Mouse (Mus musculus) frontal cortex, postnatal 36 days (tissue): Measurements from ENCODE around the gene Nav2.

Experiments used
- DNase-seq, 2 experiments: peaks; one replicate each; pipeline ENCODE4 v3.0.0; 2022; ENCODE audit warnings: low spot score in 2 of 2

Nav2 gene

DNA sequence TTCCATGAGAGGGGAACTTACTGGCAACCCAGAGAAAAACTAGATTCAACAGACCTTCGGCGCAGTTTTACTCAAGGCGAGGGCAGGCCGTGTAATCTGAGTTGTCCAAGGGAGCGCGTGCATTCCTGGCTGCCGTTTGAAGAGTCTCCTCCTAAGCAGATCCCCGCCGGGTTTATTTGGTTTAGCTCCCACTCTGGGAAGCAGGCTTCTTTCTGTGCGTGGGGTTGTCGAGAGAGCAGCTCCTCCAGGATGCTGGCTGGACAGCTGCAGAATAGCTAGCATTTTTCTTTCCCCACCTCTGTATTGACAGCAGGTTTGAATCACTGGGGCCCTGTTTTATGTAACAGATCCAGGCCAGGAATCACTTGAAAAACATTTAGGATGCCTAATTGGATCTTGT, 529.4 kb downstream of the Nav2 start:
- peak; percentile 59 to 68 for DNase-seq

DNA sequence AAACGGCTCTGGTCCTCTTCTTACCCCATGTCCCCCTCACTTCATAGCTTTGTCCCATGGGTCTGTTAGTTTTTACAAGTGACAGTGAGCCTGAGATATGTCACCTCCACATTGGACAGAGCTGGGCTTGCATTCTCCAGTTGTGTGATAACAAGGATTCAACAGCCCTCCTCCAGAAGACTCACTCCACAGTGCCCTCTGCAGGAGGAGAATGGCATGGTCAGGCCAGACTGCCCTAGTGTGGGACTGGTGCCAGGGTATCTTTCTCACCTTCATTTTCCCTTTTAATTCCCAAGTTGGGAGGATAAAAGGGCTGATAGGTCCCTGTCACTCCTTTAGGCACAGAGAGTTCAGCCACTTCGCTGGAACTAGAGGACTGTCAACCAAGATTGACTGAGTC, 530.6 kb downstream of the Nav2 start:
- DNase-seq, result no peak

DNA sequence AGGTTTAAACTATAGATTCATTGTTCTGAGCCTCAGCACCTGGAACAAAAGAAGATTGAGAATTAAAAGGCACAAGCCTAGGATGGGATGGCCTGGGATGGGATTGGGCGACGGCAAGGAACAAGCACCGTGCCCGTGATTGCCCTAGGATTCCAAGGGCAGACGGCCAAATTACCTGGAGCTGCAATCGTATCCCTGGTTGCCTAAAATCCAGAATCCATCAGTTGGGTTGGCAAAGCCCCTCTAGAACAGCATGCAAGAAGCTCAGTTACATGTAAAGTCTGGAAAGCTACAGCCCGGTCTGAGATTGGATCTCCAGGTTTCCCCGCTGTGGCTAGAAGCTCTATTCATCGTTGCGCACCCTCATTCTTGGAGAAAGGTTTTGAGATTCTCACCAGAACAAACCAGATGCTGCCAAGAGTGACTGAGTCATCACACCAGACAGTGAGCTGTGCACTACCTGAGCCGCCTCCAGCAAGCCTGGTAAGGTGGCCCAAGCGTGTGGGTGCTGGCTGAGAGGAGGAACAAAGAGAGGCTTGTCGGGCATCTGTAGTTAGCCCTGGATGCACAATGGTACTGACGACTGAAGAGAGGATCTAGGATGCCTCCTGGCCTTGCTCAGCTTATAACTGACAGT, 531.9 kb downstream of the Nav2 start:
- peak; percentile 61 to 62 for DNase-seq

DNA sequence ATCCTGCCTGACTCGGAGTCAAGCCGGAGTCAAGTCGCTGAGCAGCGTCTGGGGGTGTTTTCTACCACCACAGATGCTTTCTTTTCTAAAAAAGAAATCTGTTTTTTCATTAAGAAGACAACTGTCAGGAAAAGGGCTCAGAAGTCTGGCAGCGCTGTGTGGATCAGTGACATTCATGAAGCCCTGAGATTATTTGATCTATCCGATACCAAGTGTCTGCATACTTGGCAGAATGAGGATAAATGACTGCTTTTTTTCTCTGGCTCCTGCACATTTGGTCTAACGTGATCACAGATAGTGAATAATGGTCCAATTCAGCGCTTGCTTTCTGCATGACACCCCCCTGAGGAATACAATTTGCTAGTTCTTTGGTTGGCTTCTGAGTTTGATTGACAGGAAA, 533.7 kb downstream of the Nav2 start:
- no peak for DNase-seq

DNA sequence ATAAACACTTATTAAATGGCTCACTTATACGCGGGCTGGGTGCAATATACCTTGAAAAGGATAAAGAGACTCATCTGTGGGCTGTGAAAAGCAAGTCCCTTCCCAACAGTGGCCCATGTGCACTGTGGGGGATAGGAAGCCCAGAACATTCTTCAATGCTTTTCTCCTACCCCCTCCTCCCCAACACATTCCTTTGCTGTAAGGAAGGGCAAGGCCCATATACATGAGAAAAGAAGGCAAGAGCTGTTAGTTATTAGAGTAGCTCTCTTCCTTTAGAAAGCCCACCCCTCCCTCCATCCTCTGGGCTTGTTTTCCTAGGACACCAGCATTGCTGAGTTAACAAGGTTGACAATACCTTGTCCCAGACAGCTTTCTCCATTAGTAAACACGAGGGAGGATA, 540.1 kb downstream of the Nav2 start:
- DNase-seq, result no peak

DNA sequence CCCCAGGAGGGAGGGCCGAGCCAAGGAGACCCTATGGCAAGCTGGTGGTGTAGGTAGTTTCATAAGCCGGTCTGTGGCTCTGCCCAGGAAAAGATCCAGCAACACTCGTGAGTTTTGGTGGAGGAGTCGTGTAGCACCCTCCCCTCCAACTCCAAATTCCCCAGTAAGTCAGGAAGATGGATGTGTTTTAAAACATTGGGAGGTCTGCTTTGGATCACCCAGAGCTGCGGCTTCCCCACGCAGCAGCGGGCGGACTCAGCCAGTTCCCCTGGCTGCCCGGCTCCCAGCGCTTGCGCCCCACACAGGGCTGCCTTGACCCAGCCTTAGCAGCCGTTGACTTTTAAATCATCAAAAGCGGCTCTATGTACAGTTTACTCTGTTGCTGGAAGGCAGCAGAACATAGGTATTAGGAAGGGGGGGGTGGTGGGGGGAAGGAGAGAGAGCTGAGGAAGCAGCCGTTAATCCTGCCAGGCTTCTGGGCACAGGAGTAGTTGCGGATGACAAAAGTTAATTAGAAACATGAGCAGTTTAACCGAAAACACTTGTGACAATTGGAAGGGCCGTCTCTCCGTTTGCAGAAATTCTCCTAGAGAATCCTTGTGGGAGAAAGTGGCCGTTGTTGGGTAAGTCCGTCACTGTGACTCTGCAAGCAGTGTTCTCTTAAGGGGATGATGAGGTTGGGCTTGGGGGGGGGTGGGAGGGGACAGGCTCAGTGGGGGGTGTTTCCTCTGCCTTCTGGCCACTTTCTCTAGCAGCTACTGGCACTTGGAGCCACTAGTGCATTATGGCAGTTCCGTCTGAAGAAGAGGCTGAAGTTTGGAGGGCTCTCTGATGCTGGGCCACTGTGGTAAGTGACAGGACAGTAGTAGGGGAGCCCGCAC, 542.0 kb downstream of the Nav2 start:
- no peak for DNase-seq

DNA sequence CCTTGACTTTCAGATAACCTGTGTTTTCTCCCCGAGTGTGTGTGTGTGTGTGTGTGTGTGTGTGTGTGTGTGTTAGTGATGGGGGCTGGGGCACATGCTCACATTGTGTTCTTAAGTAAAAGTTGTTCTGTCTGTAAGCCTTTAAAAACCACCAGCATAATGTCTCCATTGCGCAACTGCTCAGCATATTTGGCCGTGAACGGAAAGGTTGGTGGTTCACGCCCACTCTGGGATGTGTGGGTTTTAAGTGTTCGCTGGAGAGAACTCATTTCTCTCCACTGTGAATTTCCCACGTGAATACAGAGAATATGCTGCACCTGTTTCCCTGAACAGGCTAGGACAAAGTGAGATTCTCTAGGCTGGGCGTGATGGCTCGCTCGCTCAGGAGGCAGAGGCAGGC, 542.7 kb downstream of the Nav2 start:
- DNase-seq, result peak; percentile 55 to 70

DNA sequence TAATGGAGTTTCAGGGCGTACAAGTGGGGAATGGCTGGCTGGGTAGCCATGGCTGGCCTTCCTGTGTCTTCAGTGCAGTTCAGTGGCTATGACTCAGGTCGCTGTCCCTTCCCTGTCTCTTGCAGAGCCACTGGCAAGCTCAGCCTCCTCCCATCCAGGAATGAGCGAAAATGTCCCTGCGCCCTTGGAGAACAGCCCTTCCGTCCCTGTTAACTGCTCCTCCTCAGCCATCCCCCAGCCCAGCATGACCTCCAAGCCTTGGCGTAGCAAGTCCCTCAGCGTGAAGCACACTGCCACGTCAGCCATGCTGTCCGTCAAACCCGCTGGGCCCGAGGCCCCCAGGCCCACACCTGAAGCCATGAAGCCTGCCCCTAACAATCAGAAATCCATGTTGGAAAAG, 543.8 kb downstream of the Nav2 start:
- no peak for DNase-seq

DNA sequence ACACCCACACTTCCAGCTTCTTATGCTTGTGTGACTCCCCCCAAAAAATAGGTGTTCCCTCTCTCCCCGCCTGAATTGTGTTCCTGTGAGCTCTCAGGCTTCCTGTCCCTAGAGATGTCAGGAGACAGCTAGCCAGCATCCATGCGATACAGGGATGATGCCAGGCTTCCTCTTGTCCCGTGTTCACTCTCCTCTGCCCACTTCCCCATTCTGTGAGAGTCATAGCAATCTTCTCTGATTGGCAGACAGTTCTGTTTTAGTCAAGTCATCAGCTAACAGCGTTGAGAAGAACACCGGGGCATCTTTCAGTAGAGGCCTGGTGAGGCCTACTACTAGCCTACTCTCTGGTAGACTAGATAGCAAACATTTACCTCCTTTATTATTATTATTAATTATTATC, 546.1 kb downstream of the Nav2 start:
- DNase-seq, result no peak

DNA sequence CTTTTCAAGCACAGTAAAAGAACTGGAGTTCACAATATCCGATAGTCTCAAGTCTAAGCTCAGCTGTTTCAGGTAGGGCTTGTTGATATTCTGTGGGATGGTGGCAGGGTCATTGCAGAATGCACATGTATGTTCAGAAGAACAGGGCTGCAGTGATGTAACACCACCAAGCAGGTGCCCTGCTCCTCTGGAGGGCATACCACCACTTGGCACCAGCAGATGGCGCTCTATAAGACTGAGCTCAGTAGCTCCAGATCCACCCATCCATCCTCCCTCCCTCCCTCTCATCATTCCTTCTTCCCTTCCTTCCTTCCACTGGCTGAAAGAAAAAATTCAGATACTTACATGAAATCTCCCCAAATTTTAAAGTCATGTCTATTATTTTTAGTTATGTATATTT, 547.6 kb downstream of the Nav2 start:
- DNase-seq, result peak in 1 of 2 experiments; percentile 63

DNA sequence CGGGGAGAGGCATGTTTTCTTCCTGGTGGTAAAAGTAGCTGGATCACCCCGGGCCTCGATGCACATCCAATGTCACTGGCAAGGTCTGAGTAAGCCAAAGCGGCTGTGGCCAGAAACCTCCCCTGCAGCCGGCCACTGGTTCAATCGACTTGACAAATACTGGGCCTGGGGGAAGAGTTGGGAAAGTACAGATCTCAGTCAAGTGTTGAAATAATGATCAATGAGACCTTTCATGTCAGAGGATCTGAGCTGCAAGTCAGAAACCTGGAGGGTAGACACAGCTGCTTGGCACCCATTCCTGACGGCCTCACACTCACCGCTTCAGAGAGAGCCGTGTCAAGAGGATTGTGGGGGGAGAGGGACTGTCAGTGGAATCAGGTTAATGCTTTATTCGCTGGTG, 548.9 kb downstream of the Nav2 start:
- no peak for DNase-seq

DNA sequence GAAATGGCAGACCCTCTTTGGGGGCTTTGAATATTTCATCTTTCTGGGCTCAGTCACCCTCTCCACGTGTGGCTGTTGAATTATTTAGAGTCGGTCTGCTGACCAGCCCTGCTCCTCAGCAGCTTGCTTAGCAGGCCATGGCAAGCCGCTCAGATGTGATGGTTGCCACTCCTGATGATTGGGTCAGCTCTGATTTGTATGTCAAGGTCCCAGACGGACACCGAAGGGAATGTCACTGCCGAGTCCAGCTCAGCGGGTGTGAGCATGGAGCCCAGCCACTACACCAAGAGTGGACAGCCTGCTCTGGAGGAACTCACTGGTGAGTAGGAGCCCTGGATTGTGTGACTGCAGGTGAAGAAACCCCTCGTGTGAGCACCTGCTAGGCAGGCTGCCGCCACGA, 549.4 kb downstream of the Nav2 start:
- no peak for DNase-seq

DNA sequence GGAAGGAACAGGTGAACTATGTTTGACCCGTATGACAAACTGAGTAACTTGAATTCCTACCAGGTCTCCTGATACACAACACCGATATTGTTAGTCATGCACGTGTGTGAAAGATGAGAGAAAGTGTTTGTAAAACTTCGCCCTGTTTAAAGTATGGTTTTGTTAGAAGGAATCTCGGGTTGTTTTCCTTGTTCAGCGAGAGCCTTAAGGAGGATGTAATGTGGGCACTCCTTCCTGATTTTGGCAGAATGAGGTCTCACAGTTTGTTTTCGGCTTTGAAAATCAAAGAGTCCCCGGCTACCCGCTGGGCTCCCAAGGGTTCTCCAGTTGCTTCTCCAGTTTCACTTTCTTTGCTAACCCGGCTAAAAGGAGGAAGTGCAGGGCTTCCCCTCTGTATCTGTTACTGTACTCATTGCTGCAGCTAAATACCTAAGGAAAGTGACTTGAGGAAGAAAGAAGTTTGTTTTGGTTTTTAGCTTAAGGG, 553.9 kb downstream of the Nav2 start:
- no peak for DNase-seq

DNA sequence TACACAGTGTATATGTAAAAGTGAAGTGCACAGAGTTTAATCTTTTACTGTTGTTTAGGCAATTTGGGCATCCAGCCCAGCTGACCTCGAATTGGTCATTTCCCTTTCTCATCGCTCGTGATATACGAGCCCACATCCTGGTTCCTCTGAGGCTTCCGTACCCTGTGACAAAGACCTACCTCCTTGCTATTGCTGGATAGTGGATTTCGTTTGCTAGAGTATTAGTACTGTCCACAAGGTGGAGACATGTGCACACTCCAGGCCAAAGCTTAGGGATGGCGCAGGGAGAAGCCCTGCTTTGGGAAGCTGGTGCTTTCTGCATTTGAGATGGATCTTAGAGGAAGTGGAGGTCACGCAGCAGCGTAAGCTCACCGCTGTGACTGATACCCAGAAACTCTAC, 559.3 kb downstream of the Nav2 start:
- DNase-seq, result peak in 1 of 2 experiments; percentile 65

DNA sequence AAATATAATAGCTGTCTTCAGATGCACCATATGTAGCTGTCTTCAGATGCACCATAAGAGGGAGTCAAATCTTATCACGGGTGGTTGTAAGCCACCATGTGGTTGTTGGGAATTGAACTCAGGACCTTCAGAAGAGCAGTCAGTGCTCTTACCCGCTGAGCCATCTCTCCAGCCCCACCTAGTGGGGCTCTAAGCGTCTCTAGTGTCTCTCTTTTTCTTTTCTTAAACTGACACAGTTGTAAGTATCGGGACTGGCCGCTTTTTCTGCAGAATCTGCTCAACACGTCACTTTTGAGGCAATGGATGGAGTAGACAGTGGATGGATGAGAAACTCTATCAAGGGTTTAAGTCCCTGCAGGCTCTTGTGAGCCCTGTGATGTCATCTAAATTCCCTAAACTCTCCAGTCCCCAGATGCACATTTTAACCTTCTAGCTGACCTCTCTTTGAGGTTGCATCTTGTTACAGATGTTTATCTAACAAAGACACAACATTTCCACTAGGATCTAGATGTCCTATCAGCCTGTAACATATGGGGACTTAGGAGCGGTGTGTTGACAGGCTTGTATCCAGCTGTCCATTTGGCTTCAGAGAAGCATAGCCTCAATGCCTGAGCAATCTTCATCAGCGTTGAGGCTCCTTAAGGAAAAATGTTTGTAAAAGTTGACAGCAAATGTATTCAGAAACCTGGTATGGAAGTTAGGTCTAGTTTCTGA, 560.1 kb downstream of the Nav2 start:
- DNase-seq, result no peak

DNA sequence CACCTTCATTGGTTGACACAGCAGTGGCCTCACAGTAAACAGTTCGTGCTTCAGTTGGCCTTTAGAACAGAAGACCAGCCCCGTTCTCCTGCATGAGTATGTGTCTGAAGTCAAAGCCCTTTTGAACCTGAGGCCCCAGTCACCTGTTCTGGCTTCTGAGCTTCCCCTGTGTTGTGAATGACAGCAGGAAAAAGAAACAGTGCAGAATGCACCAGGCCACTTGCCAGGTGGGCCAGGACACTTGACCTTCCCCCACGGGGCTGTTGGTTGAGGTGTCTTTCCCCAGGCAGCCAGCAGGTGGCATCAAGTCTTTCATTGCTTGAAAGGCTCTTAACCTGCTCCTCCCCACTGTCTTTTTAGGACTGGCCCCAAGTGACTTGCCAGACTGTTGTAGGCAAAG, 562.8 kb downstream of the Nav2 start:
- no peak for DNase-seq

DNA sequence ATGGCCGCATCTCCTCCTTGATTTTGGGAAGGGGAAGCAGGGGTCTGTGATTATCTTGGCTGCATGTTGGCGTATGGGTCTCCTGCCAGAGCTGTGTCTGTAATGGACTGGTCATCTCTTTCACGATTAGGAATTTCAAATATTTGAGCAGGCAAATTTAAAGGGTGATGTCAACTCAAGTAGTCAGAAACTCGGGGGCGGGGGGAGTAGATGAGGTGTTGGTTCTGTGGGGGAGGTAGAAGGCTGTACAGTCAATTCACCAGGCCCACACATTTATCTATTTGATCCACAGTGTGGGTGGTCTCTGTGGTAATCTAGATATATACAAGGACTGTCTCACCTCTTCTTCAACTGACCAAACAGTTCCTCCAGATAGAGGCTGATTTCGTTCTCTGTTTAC, 566.8 kb downstream of the Nav2 start:
- no peak for DNase-seq

DNA sequence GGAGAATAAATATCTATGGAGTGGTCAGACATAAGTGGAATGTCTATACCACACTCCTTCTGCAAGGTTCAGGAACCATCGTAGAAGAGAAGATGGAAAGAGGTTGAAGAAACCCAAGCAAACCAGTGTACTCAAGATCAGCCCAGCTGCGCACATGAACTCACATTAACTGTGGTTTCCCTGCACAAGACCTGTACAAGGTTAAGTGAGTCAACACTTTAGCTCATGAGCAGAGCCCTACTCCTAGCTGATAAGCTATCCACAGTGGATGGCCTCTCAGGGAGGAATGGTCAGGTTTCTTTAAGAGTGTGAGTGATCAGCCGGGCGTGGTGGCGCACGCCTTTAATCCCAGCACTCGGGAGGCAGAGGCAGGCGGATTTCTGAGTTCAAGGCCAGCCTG, 567.6 kb downstream of the Nav2 start:
- DNase-seq, result no peak

DNA sequence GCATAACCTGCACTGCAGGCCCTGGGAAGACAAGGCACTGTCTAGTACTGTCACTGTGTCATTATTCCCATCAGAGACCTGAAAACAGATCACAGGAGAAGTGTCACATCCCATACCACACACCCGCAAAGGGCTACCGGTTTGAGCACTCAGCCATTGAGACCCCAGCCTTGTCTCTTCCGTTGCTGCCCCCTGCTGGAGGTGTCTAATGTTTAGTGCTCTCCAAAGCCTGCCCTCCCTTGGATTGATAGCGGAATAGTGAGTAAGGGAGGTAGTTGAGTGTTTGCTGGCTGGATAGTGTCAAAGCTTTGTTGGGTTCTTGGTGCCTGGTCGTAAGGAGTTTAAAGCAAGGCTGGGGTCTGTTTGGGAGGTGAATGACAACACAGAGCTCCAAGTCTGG, 568.1 kb downstream of the Nav2 start:
- DNase-seq, result no peak

DNA sequence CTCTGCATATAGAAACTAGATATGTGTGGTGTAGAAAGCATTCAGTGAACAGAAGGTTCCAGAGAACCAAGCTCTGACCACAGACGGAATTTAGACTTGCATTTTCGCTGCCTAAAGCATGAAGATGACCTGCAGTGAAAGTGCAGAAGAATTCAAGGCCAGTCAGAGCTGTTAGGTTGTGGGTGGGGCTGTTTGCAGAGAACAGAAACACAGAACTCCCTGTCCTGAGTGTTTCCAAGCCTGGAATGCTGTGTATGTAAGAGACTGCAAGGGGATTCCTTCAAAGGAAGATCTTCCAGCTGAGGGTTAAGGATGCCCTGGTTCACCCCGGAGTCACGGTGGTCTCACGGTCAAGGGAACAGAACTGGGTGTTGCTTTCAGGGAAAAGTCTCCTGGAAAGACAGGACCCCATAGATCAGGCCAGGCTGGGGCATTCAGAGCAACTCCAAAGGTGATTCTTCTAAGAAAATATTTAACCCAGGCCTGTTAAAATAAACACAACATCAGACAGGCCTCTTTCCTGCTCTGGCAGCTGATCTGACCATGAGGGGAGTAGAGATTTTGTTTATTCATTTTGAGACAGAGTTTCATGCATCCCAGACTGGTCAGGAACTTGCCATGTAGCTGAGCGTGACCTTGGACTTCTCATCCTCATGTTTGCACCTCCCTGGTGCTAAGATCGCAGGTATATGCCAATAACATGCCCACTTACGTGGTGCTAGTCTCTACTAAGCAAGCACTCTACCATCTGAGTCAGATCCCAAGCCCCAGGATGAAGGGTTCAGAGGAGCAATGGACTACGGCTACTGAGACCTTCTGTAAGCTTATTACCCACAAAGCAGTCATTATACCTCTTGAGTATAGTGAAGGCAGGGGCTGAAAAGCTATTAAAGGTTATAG, 568.8 kb downstream of the Nav2 start:
- DNase-seq, result no peak

DNA sequence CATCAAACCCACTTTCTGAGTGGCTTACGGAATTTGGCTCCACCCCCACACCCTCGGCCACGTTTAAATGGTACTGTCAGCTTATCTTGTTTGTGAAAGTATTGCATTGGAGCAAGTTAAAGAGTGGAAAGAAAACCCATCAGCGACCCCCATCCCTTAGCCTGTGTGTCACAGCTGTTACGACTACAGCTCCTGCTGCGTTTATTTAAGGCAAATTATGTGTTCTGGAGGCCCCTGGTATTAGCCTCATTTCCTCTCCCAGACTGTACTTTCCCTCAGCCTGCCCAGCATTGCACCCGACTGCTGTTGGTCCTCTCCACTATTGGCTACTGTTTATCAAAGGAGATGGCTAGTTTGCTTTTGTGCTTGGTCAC, 569.4 kb downstream of the Nav2 start:
- no peak for DNase-seq

DNA sequence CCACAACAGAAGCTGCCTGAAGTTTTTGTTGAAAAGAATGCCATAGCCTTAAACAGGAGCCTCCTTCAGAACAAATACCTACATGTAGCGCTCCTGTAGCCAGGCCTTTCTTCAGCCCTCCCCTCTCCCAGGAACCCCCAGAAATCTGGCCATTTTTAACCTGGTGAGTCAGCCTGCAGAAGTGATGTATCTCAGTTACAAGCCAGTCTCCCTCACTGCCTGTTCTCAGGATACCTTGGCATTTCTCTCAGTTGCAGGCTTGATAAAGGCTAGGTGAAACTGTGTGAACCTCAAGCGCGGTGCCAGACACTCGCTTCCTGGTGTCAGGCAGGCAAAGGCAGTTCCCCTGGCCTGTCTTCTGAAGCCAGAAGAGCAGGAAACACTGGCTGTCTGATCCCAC, 570.4 kb downstream of the Nav2 start:
- no peak for DNase-seq
